Mouse (Mus musculus): ENCODE results near the gene Atrn.

- TF ChIP-seq GATA1 (IDR thresholded peaks at IDR 0.05; ENCODE audit: low read length) = peak; percentile 43
- TF ChIP-seq TAL1 (IDR thresholded peaks at IDR 0.05; ENCODE audit: low read length) = no peak
Observed at GRCm38 (mm10) chr2:130978058-130978847, 72.0 kb downstream of the Atrn start.
